Mouse (Mus musculus) G1E-ER4 (cell line): ENCODE data around the gene Plxdc1. TPM values are rescaled to one million over a fixed set of nuclear protein-coding genes. Genes with fewer than 3 reads are reported as not detected.

Source experiments
- GATA1 ChIP-seq: IDR thresholded peaks from one replicate; pipeline ENCODE4 v1.8.0; 2012; ENCODE audit warnings: low read length, inconsistent platforms
- polyA plus RNA-seq: library from polyadenylated mRNA; stranded (reverse); fragments of >175 nt; gene quantifications from 2 replicates; pipeline ENCODE4 v1.2.3, GENCODE M21; 2012

The Plxdc1 gene
- polyA plus RNA-seq, 1 experiment = 0.14 TPM

GRCm38 (mm10) chr11:97999748-98000147, 13.5 kb upstream of the Plxdc1 start:
- no peak for TF ChIP-seq GATA1

GRCm38 (mm10) chr11:97998898-97999608, 12.8 kb upstream of the Plxdc1 start:
- TF ChIP-seq GATA1 = no peak

- TF ChIP-seq GATA1 = no peak
Measured at GRCm38 (mm10) chr11:97998074-97998793, 12.0 kb upstream of the Plxdc1 start.

- no peak for TF ChIP-seq GATA1
Measured at GRCm38 (mm10) chr11:97997387-97997960, 11.2 kb upstream of the Plxdc1 start.

GRCm38 (mm10) chr11:97996691-97997090, 10.4 kb upstream of the Plxdc1 start:
- no peak for TF ChIP-seq GATA1

- no peak for TF ChIP-seq GATA1
Measured at GRCm38 (mm10) chr11:97995564-97996288, 9.5 kb upstream of the Plxdc1 start, which contains the start of gene Arl5c. Gene Arl5c, minus strand, starts transcription at chr11:97996181.

GRCm38 (mm10) chr11:97994539-97995100, 8.4 kb upstream of the Plxdc1 start:
- no peak for TF ChIP-seq GATA1

- TF ChIP-seq GATA1 = no peak
Measured at GRCm38 (mm10) chr11:97988530-97989096, 2.4 kb upstream of the Plxdc1 start.

GRCm38 (mm10) chr11:97987551-97988526, 1.6 kb upstream of the Plxdc1 start:
- peak; percentile 35 for TF ChIP-seq GATA1

- TF ChIP-seq GATA1 = no peak
Measured at GRCm38 (mm10) chr11:97986738-97987465, 658 bp upstream of the Plxdc1 start.

GRCm38 (mm10) chr11:97983983-97984382, 2.3 kb downstream of the Plxdc1 start:
- no peak for TF ChIP-seq GATA1

GRCm38 (mm10) chr11:97983506-97983905, 2.7 kb downstream of the Plxdc1 start:
- no peak for TF ChIP-seq GATA1

- no peak for TF ChIP-seq GATA1
Measured at GRCm38 (mm10) chr11:97982721-97983120, 3.5 kb downstream of the Plxdc1 start.
